Mouse (Mus musculus) erythroid progenitor cell, adult 5-6 weeks (primary cell): Measurements from ENCODE around the gene Rhpn2. TPM values are rescaled to one million over a fixed set of nuclear protein-coding genes. Genes with fewer than 3 reads are reported as not detected.

Experiments
- ATAC-seq: replicated peaks from 2 replicates; pipeline ENCODE4 v1.8.0; 2016; ENCODE audit warnings: moderate number of reproducible peaks, mild to moderate bottlenecking, moderate TSS enrichment, inconsistent platforms; ENCODE audit not compliant: poor library complexity, low FRiP score, severe bottlenecking
- total RNA-seq, 2 experiments: library from RNA; stranded (forward) in 1 of 2; stranded (reverse) in 1 of 2; fragments of 150-400 nt in 1 of 2; fragments of 186-747, 209-891 nt in 1 of 2; gene quantifications; 2 replicates each; pipeline versions ENCODE4 v1.2.3 to v1.2.4; 2015 to 2017; ENCODE audit warnings: low replicate concordance in 2 of 2

Rhpn2 gene
- total RNA-seq, 2 experiments from 2014 or later, result not detected

DNA sequence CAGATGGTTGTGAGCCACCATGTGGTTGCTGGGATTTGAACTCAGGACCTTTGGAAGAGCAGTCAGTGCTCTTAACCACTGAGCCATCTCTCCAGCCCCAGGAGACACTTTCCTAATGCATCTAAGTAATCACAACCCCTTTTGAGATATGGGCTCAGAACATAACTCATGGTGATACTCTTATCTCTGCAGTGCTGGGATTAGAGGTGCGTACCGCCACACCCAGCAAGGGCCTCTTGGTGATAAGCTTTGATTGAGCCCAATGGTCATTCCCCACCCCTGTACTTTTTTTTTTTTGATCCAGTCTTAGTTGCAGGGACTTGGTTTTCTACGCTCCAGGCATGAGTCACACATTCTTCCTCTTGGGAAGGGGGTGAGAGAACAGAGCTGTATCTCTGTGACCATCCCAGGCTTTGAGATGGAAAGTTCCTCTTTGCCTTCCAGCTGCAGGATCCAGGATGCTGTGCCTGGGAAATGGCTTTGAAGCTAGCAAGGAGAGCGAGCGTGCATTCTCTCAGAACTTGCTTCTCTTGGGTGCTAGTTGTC lies 10.9 kb downstream of the Rhpn2 start:
- ATAC-seq, result no peak

- no peak for ATAC-seq
These were observed 14.1 kb downstream of the Rhpn2 start for GRCm38 (mm10) chr7:35347918-35348700.

DNA sequence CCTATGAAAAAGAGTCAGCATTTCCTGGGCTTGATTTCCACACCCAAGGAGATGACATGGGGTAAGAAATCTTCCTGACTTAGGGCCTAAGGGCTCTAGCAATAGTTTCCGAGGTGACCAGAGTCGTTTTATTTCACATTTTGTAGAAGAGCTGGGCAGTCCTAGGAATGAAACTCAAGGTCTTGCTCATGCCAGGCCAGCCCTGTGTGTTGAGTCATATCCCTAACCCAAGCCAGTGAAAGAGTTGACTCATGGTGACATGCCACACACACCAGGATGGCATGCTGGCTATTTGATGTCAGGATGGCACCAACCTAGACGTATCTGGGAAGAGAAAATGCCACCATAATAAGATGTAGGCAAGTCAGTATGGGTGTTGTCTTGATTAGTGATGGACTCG lies 15.1 kb downstream of the Rhpn2 start:
- ATAC-seq, result no peak

GRCm38 (mm10) chr7:35349886-35350684 lies 16.1 kb downstream of the Rhpn2 start:
- ATAC-seq, result no peak

DNA sequence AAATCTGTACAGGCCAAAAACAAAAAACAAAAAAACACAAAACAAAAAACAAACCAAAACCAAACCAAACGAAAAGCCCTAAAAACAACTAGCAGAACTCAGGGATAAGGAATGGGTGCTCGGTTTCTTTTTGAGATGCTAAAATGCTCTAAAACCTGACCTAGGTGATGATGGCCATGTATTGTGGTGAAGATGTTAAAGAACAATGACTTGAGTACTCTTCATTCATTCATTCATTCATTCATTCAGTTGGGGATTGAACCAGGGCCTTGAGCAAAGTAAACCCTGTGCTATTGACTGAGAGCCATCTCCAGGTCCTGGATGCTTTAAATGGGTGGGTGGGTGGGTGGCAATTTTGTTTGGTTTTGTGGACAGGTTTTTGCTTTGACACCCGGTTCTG lies 17.2 kb downstream of the Rhpn2 start:
- ATAC-seq, result no peak

- ATAC-seq, result no peak
These were observed 19.3 kb downstream of the Rhpn2 start for GRCm38 (mm10) chr7:35353306-35353705.

GRCm38 (mm10) chr7:35355303-35355872 lies 21.4 kb downstream of the Rhpn2 start:
- ATAC-seq, result no peak

DNA sequence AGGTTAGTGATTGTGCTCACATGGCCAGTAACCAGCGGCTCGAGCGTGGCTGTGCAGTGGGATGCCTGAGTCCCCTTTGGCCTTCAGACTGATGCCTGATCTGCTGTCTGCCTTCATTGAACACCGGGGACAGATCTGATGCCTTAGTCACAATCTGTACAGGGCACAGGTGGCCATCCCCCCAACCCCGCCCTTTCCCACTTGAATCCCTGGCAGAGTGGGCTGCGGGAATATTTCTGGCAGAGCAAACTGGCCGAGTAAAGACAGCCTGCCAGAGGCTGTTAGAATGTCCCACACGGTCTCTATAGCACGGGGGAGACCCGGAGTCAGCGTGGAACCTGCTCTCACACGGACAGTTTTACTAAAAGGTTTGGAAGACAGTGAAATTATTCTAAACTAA lies 23.7 kb downstream of the Rhpn2 start:
- no peak for ATAC-seq

GRCm38 (mm10) chr7:35362253-35362652 lies 28.3 kb downstream of the Rhpn2 start:
- no peak for ATAC-seq

GRCm38 (mm10) chr7:35362868-35363267 lies 28.9 kb downstream of the Rhpn2 start:
- no peak for ATAC-seq

GRCm38 (mm10) chr7:35365161-35365910 lies 31.4 kb downstream of the Rhpn2 start:
- ATAC-seq, result no peak

DNA sequence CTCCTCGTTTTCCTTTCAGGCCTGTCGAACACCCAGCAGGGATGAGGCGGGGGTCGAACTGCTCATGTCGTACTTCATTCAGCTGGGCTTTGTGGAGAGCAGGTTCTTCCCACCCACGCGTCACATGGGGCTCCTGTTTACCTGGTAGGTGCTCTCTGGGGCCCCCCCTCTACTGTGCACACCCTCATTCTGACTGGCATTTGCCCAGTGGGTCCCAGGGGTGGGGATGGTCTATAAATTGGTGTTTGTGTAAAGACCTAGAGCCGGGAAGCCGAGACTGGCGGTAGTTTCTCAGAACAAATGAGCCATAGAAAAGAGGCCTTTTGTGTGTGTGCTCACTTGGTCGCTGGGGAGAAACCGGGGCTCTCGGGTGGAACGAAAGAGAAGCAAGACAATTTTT lies 37.1 kb downstream of the Rhpn2 start:
- ATAC-seq, result no peak

- ATAC-seq, result no peak
These were observed 38.6 kb downstream of the Rhpn2 start for GRCm38 (mm10) chr7:35372483-35373017.

DNA sequence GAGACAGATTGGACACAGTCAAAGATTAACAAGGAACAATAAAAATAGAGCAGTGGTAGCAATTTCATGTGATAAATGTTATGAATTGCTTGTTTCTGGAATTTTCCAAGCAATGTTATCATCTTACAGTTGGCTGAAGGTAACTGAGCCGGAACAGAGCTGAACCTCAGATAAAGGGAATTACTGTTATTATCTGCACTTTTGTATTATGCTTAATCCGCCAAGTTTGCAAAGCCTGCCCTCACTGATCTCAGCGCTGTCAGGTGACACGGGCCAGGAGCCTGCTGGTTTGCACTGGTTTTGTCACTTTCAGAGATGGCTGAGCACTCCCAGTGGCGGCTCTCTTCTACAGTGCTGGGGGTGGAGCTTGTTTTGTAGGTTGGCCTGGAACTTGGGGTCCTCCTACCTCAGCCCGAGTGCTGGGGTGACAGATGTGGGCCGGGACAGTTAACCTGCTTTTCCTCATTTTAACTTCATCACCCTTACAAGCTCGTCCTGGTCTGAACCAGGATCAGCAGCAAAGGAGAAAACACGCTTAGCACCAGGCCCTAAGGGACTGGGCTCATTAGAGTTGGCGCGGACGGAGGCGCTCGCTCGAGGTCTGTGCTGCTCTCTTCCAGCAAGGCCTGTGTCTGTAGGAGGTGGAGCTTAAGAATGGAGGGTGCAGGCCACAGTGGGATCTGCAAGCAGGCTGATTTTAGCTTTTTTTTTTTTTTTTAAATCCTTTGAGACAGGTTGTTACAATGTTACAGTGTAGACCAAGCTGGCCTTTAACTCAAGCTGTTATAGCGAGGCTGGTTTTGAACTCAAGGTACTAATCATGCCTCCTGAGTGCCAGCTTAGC lies 39.4 kb downstream of the Rhpn2 start:
- no peak for ATAC-seq

GRCm38 (mm10) chr7:35374265-35374664 lies 40.3 kb downstream of the Rhpn2 start:
- no peak for ATAC-seq

GRCm38 (mm10) chr7:35376623-35377022 lies 42.7 kb downstream of the Rhpn2 start:
- ATAC-seq, result no peak

DNA sequence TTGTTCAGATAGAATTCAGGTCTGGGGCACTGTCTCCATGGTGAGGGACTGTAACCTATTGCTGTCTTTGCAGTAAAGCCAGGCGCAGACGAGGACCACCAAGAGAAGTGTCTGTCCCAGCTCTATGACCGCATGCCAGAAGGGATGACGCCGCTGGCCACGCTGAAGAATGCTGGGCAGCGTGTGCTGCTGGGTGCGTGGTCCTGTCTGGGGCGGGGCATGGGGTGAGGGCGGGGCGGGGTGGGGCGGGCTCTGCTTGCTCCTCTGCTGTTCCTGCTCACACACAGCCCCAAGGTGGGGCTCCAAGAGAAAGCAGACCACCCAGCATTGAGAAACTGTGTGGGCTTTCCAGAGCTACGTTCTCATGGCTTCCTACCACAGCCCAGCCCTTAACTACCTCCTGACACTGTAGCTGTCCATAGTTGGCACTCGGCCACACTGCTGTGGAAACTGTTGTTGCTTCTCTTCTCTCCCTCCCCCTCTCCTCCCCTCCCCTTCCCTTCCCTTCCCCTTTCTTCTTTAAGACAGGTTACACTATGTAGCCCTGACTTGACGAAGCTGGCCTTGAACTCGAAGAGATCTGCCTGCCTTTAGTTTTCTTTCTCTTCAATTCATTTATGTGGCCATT lies 45.6 kb downstream of the Rhpn2 start:
- ATAC-seq, result no peak

GRCm38 (mm10) chr7:35380351-35380750 lies 46.4 kb downstream of the Rhpn2 start:
- ATAC-seq, result no peak
